Mouse (Mus musculus) ES-Bruce4 (cell line): ENCODE measurements around the gene Gys2. TPM values are rescaled to one million over a fixed set of nuclear protein-coding genes. Genes with fewer than 3 reads are reported as not detected.

Source experiments
- H3K27ac ChIP-seq: 2 replicates; pipeline ENCODE4 v1.5.1; 2012; ENCODE audit warnings: low read length, inconsistent platforms; ENCODE audit not compliant: insufficient read depth
- H3K27me3 ChIP-seq: 2 replicates; pipeline ENCODE4 v1.6.1; 2012; ENCODE audit warnings: mild to moderate bottlenecking, low read length, inconsistent platforms; ENCODE audit not compliant: control insufficient read depth, poor library complexity, insufficient read depth, severe bottlenecking
- H3K36me3 ChIP-seq: 2 replicates; pipeline ENCODE4 v1.6.1; 2012; ENCODE audit warnings: inconsistent platforms, mild to moderate bottlenecking, low read length, moderate library complexity; ENCODE audit not compliant: control insufficient read depth, poor library complexity, insufficient read depth, severe bottlenecking
- H3K4me1 ChIP-seq: one replicate; pipeline ENCODE4 v1.8.1; 2011; ENCODE audit warnings: low read length; ENCODE audit not compliant: control insufficient read depth, insufficient read depth
- H3K4me3 ChIP-seq: 2 replicates; pipeline ENCODE4 v1.5.1; 2011; ENCODE audit warnings: low read depth, mild to moderate bottlenecking, low read length
- H3K9ac ChIP-seq: 2 replicates; pipeline ENCODE4 v1.6.1; 2012; ENCODE audit warnings: low read depth, mild to moderate bottlenecking, inconsistent platforms; ENCODE audit not compliant: poor library complexity, severe bottlenecking
- H3K9me3 ChIP-seq: replicated peaks from 2 replicates; pipeline ENCODE4 v1.6.1; 2012; ENCODE audit warnings: mild to moderate bottlenecking, low read length, inconsistent platforms; ENCODE audit not compliant: control insufficient read depth, poor library complexity, insufficient read depth, severe bottlenecking
- CTCF ChIP-seq: IDR thresholded peaks from one replicate; pipeline ENCODE4 v1.8.1; 2011; ENCODE audit warnings: low read depth, low read length
- EP300 ChIP-seq: IDR thresholded peaks from 2 replicates; pipeline ENCODE4 v1.6.1; 2011; ENCODE audit warnings: low read depth, low read length; ENCODE audit not compliant: insufficient read depth
- POLR2A ChIP-seq: IDR thresholded peaks from one replicate; pipeline ENCODE4 v1.8.1; 2011; ENCODE audit warnings: low read length; ENCODE audit not compliant: insufficient read depth
- polyA plus RNA-seq: library from polyadenylated mRNA; stranded (reverse); fragments of >200 nt; gene quantifications from 2 replicates; pipeline ENCODE4 v1.2.4, GENCODE M21; 2011; ENCODE audit warnings: low read depth; ENCODE audit not compliant: missing spikeins, insufficient read depth, insufficient read length

Gys2 gene
- polyA plus RNA-seq, 1 experiment = not detected

DNA sequence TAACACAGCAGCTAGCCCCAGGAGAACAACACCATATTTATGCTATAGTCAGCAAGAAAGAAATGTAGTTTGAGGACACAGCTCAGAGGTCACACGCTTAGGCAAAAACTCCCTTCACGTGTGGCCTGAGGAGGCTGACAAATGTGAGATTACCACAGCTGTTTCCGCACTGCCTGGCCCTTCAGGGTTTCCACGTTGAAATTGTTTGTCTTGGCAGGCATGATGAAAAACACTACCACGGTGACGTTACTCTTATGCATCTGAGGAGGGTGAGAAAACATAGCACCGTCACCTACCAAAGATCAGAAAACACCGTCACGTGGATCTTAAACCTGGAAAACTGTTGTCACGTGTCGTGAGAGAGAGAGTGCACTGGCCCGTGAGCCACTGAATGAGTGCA lies 21.5 kb downstream of the Gys2 start:
- no peak overlapping the region for H3K4me3 ChIP-seq
- no peak overlapping the region for H3K27ac ChIP-seq
- H3K9me3 ChIP-seq = no peaks in the 10 kb centered on the region
- H3K4me1 ChIP-seq = no peaks in the 10 kb centered on the region
- H3K36me3 ChIP-seq = no peaks in the 10 kb centered on the region
- H3K27me3 ChIP-seq = no peaks in the 10 kb centered on the region
- no peak overlapping the region for H3K9ac ChIP-seq
- no peak for TF ChIP-seq CTCF
- TF ChIP-seq EP300 = no peak
- TF ChIP-seq POLR2A = no peak

DNA sequence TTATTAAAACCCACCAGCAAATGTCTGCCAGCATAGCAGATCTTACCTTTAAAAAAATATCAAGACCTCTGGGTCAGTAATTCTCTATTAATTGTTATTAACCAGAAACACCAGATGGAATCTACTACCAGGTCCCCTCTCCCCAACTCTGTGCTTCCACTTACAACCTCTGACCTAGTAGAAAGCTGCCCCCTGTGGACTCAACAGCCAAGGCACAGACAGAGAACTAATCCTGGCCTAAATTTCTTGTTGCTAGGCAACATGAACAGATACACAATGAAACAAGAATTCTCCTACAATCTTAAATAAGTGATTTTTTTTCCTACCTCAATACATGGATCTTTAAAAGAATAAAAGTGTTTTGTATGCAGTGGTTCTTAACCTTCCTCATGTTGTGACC lies 43.8 kb downstream of the Gys2 start:
- Histone ChIP-seq H3K9me3 (no peaks in the 10 kb centered on the region), H3K36me3 (no peaks in the 10 kb centered on the region), H3K27ac (no peak overlapping the region), H3K27me3 (no peaks in the 10 kb centered on the region), H3K4me3 (no peak overlapping the region), H3K4me1 (no peaks in the 10 kb centered on the region), H3K9ac (no peak overlapping the region)
- TF ChIP-seq EP300 (no peak), POLR2A (no peak), CTCF (no peak)

DNA sequence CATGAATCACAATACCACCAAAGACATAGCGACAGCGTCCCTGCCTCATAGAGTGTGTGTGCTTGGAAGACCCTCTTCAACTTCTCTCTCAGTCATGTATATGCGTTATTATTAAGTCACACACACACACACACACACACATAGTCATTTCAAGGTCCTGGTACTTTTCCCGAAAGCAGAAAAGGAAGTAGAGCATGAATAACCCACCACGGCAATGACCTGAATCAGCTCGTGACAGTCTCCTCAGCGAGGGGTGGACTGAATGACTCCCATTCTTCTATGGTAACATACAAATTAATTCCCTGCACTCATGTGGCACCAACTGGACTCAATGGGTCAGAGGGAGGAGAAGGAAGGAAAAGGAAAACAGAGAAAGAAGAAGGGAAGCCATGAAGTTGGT lies 47.9 kb downstream of the Gys2 start:
- H3K4me1 ChIP-seq = no peaks in the 10 kb centered on the region
- H3K4me3 ChIP-seq = no peak overlapping the region
- H3K36me3 ChIP-seq = no peaks in the 10 kb centered on the region
- H3K9ac ChIP-seq = no peak overlapping the region
- H3K27ac ChIP-seq = no peak overlapping the region
- no peaks in the 10 kb centered on the region for H3K9me3 ChIP-seq
- H3K27me3 ChIP-seq = no peaks in the 10 kb centered on the region
- TF ChIP-seq CTCF (no peak), EP300 (no peak), POLR2A (no peak)

DNA sequence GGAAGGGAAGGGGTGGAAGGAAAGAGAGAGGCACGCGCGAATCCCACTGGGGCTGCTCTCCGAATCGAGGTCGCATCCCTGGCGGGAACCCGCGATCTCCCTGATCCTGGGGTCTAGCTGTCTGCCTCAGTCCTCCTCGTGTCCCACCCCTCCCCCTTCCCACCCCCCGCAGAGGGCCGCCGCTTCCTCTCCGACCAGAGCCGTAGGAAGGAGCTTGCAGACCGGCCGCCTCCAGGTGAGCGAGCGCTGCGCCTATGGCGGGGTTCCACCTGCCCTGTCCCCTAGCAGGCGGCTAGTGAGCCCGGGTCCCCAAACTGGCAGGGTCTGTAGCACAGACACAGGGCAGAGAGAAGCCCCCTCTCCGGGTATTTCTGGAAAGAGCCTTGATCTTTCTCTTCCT lies 58.3 kb downstream of the Gys2 start:
- TF ChIP-seq EP300 = no peak
- no peak for TF ChIP-seq CTCF
- no peak for TF ChIP-seq POLR2A
- Histone ChIP-seq H3K9ac (0 out of 2 replicates have a peak overlapping the region, but pooled peaks have one; percentile 63), H3K27ac (no peak overlapping the region)

DNA sequence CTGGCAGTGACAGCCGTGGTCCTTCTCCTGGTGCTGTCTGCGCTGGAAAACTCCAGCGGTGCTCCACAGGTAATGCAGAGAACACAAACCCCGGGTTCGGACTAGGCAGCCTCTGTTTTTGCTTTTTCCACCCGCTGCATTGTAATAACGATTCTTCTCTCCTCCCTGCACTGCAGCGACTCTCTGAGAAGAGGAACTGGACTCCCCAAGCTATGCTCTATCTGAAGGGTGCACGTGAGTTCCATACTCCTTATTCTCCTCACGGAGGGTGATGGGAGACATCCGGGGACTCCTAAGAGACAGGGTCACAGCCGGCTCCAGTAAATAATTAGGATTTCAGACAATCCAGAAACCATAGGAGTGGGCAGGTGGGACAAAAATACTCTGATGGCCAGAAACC lies 59.1 kb downstream of the Gys2 start:
- H3K9ac ChIP-seq = no peak overlapping the region
- H3K27me3 ChIP-seq = no peaks in the 10 kb centered on the region
- peaks cover 1% of the 10 kb centered on the region for H3K4me1 ChIP-seq
- H3K4me3 ChIP-seq = peak overlapping the region; percentile 25; the same call in 1 of the 2 replicates
- TF ChIP-seq CTCF (no peak), EP300 (no peak), POLR2A (no peak)
- H3K9me3 ChIP-seq = no peaks in the 10 kb centered on the region
- H3K36me3 ChIP-seq = no peaks in the 10 kb centered on the region
- no peak overlapping the region for H3K27ac ChIP-seq

More for the DNA sequence above, 58.3 kb downstream of the Gys2 start:
- H3K36me3 ChIP-seq = no peaks in the 10 kb centered on the region
- H3K27me3 ChIP-seq = no peaks in the 10 kb centered on the region
- H3K4me3 ChIP-seq = peak overlapping the region; percentile 26
- no peaks in the 10 kb centered on the region for H3K9me3 ChIP-seq
- H3K4me1 ChIP-seq = peaks cover 1% of the 10 kb centered on the region

DNA sequence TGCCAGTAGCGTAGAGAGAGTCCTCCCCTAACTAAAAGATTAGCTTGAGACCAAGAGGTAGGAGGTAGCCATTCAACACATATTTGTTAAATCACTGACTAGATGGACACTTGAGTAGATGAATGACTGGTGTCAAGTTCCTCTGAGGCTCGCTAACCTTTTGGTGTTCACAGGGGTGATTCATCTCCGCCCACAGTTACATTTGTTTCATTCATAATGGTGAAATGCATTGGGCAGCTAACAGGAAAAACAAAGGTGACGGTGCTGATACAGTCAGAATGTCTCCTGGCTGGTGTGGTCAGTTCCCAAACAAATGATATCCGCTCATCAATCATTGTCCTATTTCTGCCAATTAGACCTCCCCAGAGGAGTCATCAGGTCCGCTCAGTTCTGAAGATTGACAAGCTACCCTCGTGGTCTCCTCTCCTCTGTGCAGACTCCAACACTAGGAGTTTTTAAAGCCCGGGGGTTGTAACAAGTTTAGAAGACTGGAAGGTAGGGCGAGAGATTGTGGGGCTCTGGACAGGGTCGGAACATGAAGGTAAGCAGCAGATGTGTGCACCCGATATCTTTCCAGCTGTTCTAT lies 59.9 kb downstream of the Gys2 start, which contains the start of gene Spx:
TSS of gene Spx (plus strand) at position 536 of the 586 bp plus-strand sequence.
- Histone ChIP-seq H3K9ac (0 out of 2 replicates have a peak within 1 kb of the TSS, but pooled peaks have one; percentile 63), H3K9me3 (no peaks in the 10 kb centered on the region), H3K4me1 (no peaks in the 10 kb centered on the region), H3K27me3 (no peaks in the 10 kb centered on the region), H3K27ac (no peak within 1 kb of the TSS), H3K4me3 (peak within 1 kb of the TSS; percentile 25; the same call in 1 of the 2 replicates), H3K36me3 (no peaks in the 10 kb centered on the region)
- no peak for TF ChIP-seq CTCF
- TF ChIP-seq POLR2A = no peak
- no peak for TF ChIP-seq EP300
